Mouse (Mus musculus): Measurements from ENCODE around the gene Plbd1. TPM values are rescaled to one million over a fixed set of nuclear protein-coding genes. Genes with fewer than 3 reads are reported as not detected.

Gene Plbd1
- 1.3 and 1.5 TPM in 2 replicates for polyA plus RNA-seq (2015; fragmentation: Nextera tagmentation; extraction: Ambion mirVana)

- no peaks in the 10 kb centered on the region for H3K36me3 ChIP-seq
- WGBS = 2% methylated on average over 19 of the region's 19 CpGs
- peaks cover 27% of the 10 kb centered on the region for H3K27me3 ChIP-seq
- H3K4me3 ChIP-seq = peak within 1 kb of the TSS; percentile 18; the same call in 1 of the 2 replicates
- no peak for ATAC-seq (ENCODE audit: low FRiP score, low read depth)
- H3K4me1 ChIP-seq (replicated peaks) = peaks cover 6% of the 10 kb centered on the region; the same call in 1 of the 2 replicates
- H3K9me3 ChIP-seq = no peaks in the 10 kb centered on the region
- H3K4me2 ChIP-seq = peak within 1 kb of the TSS; percentile 52
- H3K27ac ChIP-seq (replicated peaks) = no peak within 1 kb of the TSS
- H3K9ac ChIP-seq = no peak within 1 kb of the TSS
Observed at GRCm38 (mm10) chr6:136661706-136662016, at the start of gene Plbd1. TSS of gene Plbd1 (minus strand) at chr6:136661928.

DNA sequence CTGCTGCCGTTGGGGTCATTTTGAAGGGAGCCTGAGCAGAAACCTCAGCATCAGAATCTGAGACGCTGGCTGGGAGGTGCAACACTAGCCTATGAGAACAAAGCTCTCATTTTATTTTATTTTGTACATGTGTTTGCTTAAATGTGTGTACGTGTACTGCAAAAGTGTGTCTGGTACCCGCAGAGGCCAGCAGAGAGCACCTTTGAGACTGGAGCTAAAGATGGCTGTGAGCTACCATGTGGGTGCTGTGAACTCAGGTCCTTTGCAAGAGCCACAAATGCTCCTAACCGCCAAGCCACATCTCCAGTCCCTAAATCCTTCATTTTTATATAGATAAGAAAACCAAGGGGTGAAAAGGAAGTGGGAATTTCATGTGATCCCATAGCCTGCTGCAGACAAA lies 48.7 kb upstream of the Plbd1 start:
- WGBS = 92% methylated on average over 5 of the region's 5 CpGs
- ATAC-seq (ENCODE audit: low FRiP score, low read depth) = no peak
- H3K9ac ChIP-seq = no peak overlapping the region
- no peaks in the 10 kb centered on the region for H3K4me1 ChIP-seq (replicated peaks)
- H3K36me3 ChIP-seq = no peaks in the 10 kb centered on the region
- no peak overlapping the region for H3K4me2 ChIP-seq
- H3K9me3 ChIP-seq = no peaks in the 10 kb centered on the region
- no peak overlapping the region for H3K4me3 ChIP-seq
- H3K27me3 ChIP-seq = no peaks in the 10 kb centered on the region
- no peak overlapping the region for H3K27ac ChIP-seq (replicated peaks)

DNA sequence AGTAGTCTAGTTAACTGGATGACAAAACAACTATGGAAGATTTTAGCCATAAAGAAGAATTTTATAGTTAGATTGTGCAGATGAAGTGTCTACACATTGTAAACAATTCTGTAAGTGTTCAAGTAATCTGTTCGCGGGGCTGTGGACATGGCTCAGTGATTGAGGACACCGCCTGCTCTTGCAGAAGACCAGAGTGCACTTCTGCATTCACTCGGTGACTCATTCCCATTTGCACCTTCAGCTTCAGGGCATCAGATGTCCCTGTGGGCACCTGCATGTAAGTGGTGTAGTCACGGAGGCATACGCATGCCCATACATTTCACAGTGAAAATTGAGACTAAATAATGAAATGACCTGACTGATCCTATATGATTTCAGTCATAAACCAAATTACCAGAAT lies 46.9 kb upstream of the Plbd1 start:
- no peak for ATAC-seq (ENCODE audit: low FRiP score, low read depth)
- H3K4me1 ChIP-seq (replicated peaks) = no peaks in the 10 kb centered on the region
- H3K4me2 ChIP-seq = no peak overlapping the region
- H3K27me3 ChIP-seq = no peaks in the 10 kb centered on the region
- H3K9me3 ChIP-seq = no peaks in the 10 kb centered on the region
- no peaks in the 10 kb centered on the region for H3K36me3 ChIP-seq
- H3K9ac ChIP-seq = no peak overlapping the region
- 94% methylated on average over 6 of the region's 6 CpGs for WGBS
- H3K4me3 ChIP-seq = no peak overlapping the region
- H3K27ac ChIP-seq (replicated peaks) = no peak overlapping the region

DNA sequence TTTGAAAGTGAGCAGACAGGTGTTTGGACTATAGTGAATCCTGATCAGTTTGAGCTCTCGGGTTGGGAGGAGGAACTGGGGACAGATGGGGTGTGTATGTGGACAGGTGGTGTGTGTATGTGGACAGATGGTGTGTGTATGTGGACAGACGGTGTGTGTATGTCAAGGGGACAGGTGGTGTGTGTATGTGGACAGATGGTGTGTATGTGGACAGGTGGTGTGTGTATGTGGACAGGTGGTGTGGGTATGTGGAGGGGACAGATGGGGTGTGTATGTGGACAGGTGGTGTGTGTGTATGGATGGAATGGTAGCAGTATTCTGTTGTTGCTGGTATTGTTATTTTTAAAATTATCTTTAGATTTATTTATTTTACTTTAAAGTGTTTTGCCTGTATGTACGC lies 40.1 kb upstream of the Plbd1 start:
- Histone ChIP-seq H3K9me3 (no peaks in the 10 kb centered on the region), H3K4me1 (replicated peaks) (no peaks in the 10 kb centered on the region), H3K36me3 (no peaks in the 10 kb centered on the region), H3K4me3 (no peak overlapping the region), H3K27me3 (no peaks in the 10 kb centered on the region), H3K9ac (no peak overlapping the region), H3K27ac (replicated peaks) (no peak overlapping the region), H3K4me2 (no peak overlapping the region)
- WGBS = 87% methylated on average over 3 of the region's 3 CpGs
- no peak for ATAC-seq (ENCODE audit: low FRiP score, low read depth)

GRCm38 (mm10) chr6:136701185-136701584 lies 39.5 kb upstream of the Plbd1 start:
- H3K4me1 ChIP-seq (replicated peaks) = no peaks in the 10 kb centered on the region
- H3K9me3 ChIP-seq = no peaks in the 10 kb centered on the region
- H3K27me3 ChIP-seq = no peaks in the 10 kb centered on the region
- 89% methylated on average over 5 of the region's 5 CpGs for WGBS
- ATAC-seq (ENCODE audit: low FRiP score, low read depth) = no peak
- no peak overlapping the region for H3K9ac ChIP-seq
- H3K4me3 ChIP-seq = no peak overlapping the region
- H3K4me2 ChIP-seq = no peak overlapping the region
- no peak overlapping the region for H3K27ac ChIP-seq (replicated peaks)
- no peaks in the 10 kb centered on the region for H3K36me3 ChIP-seq

GRCm38 (mm10) chr6:136691314-136691713 lies 29.6 kb upstream of the Plbd1 start:
- 85% methylated on average over 6 of the region's 6 CpGs for WGBS
- no peak for ATAC-seq (ENCODE audit: low FRiP score, low read depth)

GRCm38 (mm10) chr6:136690527-136690926 lies 28.8 kb upstream of the Plbd1 start:
- WGBS = 91% methylated on average over 5 of the region's 5 CpGs
- Histone ChIP-seq H3K4me2 (no peak overlapping the region), H3K27ac (replicated peaks) (no peak overlapping the region), H3K4me3 (no peak overlapping the region), H3K4me1 (replicated peaks) (no peaks in the 10 kb centered on the region), H3K27me3 (no peaks in the 10 kb centered on the region), H3K36me3 (no peaks in the 10 kb centered on the region), H3K9me3 (no peaks in the 10 kb centered on the region), H3K9ac (no peak overlapping the region)
- ATAC-seq (ENCODE audit: low FRiP score, low read depth) = no peak

More at GRCm38 (mm10) chr6:136691314-136691713, 29.6 kb upstream of the Plbd1 start:
- Histone ChIP-seq H3K36me3 (no peaks in the 10 kb centered on the region), H3K9ac (no peak overlapping the region), H3K27ac (replicated peaks) (no peak overlapping the region), H3K4me2 (no peak overlapping the region), H3K4me3 (no peak overlapping the region), H3K4me1 (replicated peaks) (no peaks in the 10 kb centered on the region), H3K27me3 (no peaks in the 10 kb centered on the region), H3K9me3 (no peaks in the 10 kb centered on the region)

DNA sequence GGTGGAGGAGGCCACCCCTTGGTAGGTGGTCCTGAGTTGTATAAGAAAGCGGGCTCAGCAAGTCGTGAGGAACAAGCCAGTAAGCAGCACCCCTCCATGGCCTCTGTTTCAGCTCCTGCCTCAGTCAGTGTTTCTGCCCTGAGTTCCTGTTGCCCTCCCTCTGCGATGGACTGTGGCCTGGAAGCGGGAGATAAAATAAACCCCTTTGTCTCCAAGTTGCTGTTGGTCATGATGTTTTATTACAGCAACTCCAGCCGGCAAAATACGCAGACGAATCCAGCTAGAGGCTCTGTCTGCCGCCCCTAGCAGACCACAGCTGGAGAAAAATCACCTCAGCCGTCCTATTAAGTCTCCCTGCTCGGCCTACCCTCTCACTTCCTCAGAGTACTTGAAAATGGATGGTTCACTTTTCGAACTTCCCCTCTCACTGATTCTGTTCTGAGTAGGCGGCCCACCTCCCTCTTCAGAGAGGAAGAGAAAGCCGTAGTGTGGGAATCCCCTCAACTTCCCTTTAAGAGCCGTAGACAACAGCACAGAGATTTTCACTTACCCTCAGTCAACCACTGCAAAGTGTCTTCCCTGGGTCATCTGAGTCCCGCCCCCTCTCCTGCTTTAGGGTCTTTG lies 28.2 kb upstream of the Plbd1 start:
- H3K27me3 ChIP-seq = no peaks in the 10 kb centered on the region

GRCm38 (mm10) chr6:136685433-136685832 lies 23.7 kb upstream of the Plbd1 start:
- H3K27me3 ChIP-seq = no peaks in the 10 kb centered on the region
- H3K4me3 ChIP-seq = no peak overlapping the region
- 77% methylated on average over 5 of the region's 5 CpGs for WGBS
- H3K27ac ChIP-seq (replicated peaks) = no peak overlapping the region
- H3K4me1 ChIP-seq (replicated peaks) = no peaks in the 10 kb centered on the region
- no peak overlapping the region for H3K9ac ChIP-seq
- ATAC-seq (ENCODE audit: low FRiP score, low read depth) = no peak
- H3K36me3 ChIP-seq = no peaks in the 10 kb centered on the region
- no peak overlapping the region for H3K4me2 ChIP-seq
- H3K9me3 ChIP-seq = no peaks in the 10 kb centered on the region

More for the DNA sequence above, 28.2 kb upstream of the Plbd1 start:
- H3K9me3 ChIP-seq = no peaks in the 10 kb centered on the region
- H3K9ac ChIP-seq = no peak overlapping the region
- no peaks in the 10 kb centered on the region for H3K4me1 ChIP-seq (replicated peaks)
- H3K27ac ChIP-seq (replicated peaks) = no peak overlapping the region
- no peaks in the 10 kb centered on the region for H3K36me3 ChIP-seq
- ATAC-seq (ENCODE audit: low FRiP score, low read depth) = no peak
- WGBS = 79% methylated on average over 15 of the region's 15 CpGs
- H3K4me2 ChIP-seq = no peak overlapping the region
- no peak overlapping the region for H3K4me3 ChIP-seq

- ATAC-seq (ENCODE audit: low FRiP score, low read depth) = no peak
- H3K36me3 ChIP-seq = no peaks in the 10 kb centered on the region
- no peaks in the 10 kb centered on the region for H3K9me3 ChIP-seq
- H3K4me3 ChIP-seq = no peak overlapping the region
- H3K27ac ChIP-seq (replicated peaks) = no peak overlapping the region
- no peak overlapping the region for H3K9ac ChIP-seq
- no peaks in the 10 kb centered on the region for H3K27me3 ChIP-seq
- no peak overlapping the region for H3K4me2 ChIP-seq
- no peaks in the 10 kb centered on the region for H3K4me1 ChIP-seq (replicated peaks)
- 90% methylated on average over 11 of the region's 11 CpGs for WGBS
Observed at GRCm38 (mm10) chr6:136683410-136684334, 21.9 kb upstream of the Plbd1 start.

DNA sequence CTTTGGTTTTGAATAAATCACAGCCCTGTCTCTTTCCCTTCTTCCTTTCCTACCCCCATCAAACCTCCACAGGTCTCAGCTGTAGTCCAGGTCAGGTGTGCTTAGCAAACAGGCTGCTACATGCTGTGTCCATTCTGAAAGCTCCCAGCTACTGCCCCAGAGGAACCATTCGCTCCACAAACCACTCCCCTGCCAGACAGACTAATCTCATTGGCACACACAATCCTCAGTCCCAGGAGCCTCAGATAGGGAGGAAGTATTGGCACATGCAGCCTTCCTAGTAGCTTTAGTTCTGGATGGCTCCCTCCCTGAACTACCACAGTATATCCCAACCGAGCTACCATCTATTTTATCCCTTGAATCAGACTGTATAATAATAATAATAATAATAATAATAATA lies 17.7 kb upstream of the Plbd1 start:
- 38% methylated on average over 2 of the region's 2 CpGs for WGBS
- Histone ChIP-seq H3K9ac (no peak overlapping the region), H3K4me3 (no peak overlapping the region), H3K4me2 (no peak overlapping the region), H3K27me3 (no peaks in the 10 kb centered on the region), H3K36me3 (no peaks in the 10 kb centered on the region), H3K9me3 (no peaks in the 10 kb centered on the region), H3K4me1 (replicated peaks) (no peaks in the 10 kb centered on the region), H3K27ac (replicated peaks) (no peak overlapping the region)
- no peak for ATAC-seq (ENCODE audit: low FRiP score, low read depth)

GRCm38 (mm10) chr6:136674935-136675334 lies 13.2 kb upstream of the Plbd1 start:
- 95% methylated on average over 6 of the region's 6 CpGs for WGBS
- ATAC-seq (ENCODE audit: low FRiP score, low read depth) = no peak
- H3K27me3 ChIP-seq = no peaks in the 10 kb centered on the region
- no peak overlapping the region for H3K27ac ChIP-seq (replicated peaks)
- no peak overlapping the region for H3K4me3 ChIP-seq
- H3K9me3 ChIP-seq = no peaks in the 10 kb centered on the region
- no peaks in the 10 kb centered on the region for H3K4me1 ChIP-seq (replicated peaks)
- no peak overlapping the region for H3K9ac ChIP-seq
- no peaks in the 10 kb centered on the region for H3K36me3 ChIP-seq
- H3K4me2 ChIP-seq = no peak overlapping the region
